Mouse (Mus musculus) testis, postnatal 10 days (tissue): Measurements from ENCODE around the gene Sub1.

ENCODE experiments used
- DNase-seq: peaks from one replicate; pipeline ENCODE4 v3.0.0; 2021; ENCODE audit warnings: low spot score

The Sub1 gene

DNA sequence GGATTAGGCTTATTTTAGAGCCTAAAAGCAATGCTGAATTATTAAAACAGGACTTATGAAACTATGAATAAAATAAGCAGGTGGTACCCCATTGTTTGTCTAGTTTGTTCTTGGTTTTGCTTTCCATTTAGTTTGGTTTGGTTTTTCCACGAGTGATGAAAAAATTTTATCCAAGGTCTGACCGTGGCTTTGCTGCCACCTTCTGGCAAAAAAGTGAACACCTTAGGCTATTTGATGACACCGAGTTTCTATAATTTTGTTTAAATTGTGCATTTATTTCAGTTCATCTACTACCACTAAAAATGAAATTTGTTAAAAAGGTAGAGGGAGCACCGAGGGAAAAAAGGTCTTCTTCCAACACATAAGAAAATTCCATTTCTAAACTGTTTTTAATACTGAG lies 30.4 kb downstream of the Sub1 start:
- DNase-seq: peak; percentile 79

GRCm38 (mm10) chr15:11965201-11965845 lies 31.5 kb downstream of the Sub1 start:
- DNase-seq: no peak

DNA sequence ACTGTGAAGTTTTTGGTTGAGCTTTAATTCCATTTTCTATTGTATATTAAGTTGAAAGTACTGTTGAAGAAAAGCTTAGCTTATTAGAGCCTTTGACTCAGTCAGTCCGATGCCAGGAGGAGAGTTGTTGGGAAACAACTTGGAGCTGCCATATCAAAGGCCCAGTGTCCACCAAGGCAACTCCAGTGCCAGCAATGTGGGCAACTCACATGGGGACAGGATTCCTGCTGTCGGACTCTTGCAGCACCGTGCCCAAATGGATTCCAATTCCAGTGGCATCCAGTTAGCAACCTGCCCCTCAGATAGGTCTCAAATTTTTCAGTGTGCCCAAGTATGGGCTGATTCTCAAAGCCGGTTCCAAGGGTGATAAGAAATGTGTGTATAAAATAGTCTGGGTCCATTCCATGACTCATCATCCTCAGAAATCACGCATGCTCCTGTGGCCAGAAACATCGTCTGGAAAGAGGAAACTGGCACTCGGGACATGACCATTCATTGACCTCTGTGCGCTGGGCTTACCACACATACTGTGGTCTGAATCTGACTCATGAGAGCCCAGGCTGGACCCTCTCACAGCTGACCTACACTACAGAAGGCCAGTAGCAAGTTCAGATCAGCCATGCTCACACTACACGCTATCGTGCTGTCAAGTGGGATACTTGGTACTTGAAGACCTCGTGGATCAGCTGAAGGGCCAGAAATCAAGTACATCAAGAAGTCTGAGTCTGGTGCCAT lies 32.8 kb downstream of the Sub1 start:
- DNase-seq: no peak

GRCm38 (mm10) chr15:11959716-11960115 lies 37.1 kb downstream of the Sub1 start:
- DNase-seq: no peak

DNA sequence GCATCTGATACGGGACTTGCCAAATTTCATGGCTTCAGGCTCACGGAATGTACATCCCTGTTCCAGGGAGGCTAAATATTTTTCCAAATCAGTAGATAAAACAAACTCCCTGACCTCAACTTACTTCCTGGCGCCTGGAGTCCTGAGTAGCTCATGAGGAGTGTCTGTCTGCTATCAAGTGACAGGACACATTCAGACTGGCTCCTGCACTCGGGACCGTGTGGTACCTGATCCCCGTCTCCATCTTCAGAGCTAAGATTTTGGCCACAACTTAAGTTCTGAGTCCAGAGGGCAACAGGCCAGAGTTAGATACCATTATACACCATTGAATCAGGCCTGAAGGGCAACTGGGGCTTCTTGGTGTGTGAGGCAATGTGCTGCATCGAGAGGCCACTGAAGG lies 40.7 kb downstream of the Sub1 start:
- no peak for DNase-seq

GRCm38 (mm10) chr15:11954190-11954589 lies 42.6 kb downstream of the Sub1 start:
- no peak for DNase-seq

DNA sequence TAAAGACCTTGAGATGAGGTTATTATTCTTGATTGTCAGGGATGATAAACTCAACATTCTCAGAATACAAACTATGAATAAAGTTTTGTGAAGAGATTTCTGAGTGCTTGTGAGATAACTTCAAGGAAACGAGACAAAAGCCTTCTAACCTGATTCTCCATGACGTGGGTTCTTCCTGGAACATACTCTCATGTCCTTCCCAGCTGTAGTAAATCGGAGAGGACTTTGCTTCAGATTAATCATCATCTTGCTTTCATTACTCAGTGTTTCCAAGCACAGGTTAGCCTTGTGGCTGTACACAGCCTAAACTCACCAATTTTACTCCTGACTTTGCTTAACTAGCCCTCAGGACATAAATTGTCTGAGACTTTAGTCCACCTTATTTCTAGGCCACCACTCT lies 44.6 kb downstream of the Sub1 start:
- no peak for DNase-seq

DNA sequence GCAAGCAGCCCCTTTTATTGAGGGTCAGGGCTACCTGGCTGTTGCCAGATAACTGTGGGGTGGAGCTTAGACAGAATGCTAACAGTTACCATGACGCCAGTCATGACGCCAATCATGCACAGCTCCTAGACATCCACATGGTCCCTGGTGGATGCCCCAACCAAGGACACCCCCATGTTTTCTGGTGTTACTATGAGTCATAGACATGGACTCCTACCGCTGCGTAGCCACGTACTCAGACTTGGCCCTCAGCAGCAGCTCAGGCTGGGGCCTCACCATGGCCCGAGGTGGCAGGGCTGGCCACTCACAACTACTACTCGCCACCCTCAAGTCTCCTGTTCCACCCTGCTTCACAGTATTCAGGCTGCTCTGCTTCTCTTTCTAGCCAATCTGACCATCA lies 45.6 kb downstream of the Sub1 start:
- no peak for DNase-seq

DNA sequence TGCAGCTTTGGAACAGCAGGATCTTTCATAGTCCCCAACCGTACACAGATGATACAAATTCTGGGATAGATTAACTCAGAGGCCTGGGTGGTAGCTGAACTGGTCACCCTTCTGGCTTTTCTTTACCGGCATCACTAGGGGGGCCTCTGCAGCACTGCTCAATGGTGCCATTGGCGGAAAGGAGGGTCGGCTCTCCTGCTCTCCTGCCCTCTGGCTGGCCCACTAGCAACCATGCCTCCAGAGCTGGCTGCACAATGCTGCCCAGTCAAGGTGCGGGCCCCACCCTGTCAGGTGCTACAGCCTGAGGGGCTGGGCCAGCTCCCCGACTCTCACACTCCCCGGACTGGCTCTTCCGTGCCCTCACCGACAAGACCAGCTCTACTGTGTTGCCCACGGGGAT lies 46.6 kb downstream of the Sub1 start:
- no peak for DNase-seq

DNA sequence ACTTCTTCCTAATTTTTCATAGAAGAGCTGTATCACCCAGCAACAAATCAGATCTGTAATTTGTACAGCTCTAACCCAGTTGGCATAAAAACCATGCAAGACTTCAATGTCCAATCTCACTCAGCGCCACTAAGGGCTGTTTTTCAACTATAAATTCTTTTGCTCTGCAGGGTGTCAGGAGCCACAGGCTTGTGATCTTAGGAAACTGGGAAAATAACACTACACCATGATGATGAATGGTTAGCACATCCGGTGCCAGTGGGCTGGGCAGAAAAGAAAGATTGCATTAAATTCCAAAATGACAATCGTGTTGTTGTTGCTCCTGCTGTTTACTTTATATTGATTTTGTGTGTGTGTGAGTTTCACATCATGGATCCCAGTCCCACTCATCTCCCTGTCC lies 47.3 kb downstream of the Sub1 start:
- DNase-seq: no peak

DNA sequence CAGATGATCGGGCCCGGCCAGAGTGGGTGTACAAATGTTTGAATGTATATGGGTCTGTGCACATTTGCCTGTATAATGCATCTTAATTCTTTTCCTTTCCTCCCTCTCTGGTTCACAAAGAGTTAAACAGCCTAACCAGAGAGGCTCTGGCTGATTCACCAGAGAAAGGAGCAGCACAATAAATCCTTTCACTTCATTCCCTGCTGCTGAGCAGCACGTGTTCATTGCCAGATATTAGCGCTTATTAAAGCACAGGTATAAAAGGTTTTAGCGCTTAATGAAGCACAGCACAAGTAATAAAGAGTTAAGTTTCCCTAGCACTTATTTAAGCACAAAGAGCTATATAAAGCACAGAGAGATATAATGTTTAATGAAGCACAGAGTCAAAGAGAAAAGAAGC lies 55.9 kb downstream of the Sub1 start:
- no peak for DNase-seq
